Mouse (Mus musculus) liver, postnatal 0 days (tissue): ENCODE data around the gene Zdhhc23.

Experiments used
- CTCF ChIP-seq: sonication (generic); IDR thresholded peaks from 2 replicates; pipeline ENCODE4 v1.5.1; 2016; ENCODE audit warnings: antibody characterized with exemption, low read depth
- EP300 ChIP-seq: IDR thresholded peaks from 2 replicates; pipeline ENCODE4 v1.6.1; 2016; ENCODE audit warnings: antibody characterized with exemption, low read depth, mild to moderate bottlenecking

GRCm38 (mm10) chr16:43958038-43958437 lies 21.6 kb downstream of the Zdhhc23 start:
- TF ChIP-seq EP300 = no peak
- TF ChIP-seq CTCF = no peak
